In the genomic region with DNA sequence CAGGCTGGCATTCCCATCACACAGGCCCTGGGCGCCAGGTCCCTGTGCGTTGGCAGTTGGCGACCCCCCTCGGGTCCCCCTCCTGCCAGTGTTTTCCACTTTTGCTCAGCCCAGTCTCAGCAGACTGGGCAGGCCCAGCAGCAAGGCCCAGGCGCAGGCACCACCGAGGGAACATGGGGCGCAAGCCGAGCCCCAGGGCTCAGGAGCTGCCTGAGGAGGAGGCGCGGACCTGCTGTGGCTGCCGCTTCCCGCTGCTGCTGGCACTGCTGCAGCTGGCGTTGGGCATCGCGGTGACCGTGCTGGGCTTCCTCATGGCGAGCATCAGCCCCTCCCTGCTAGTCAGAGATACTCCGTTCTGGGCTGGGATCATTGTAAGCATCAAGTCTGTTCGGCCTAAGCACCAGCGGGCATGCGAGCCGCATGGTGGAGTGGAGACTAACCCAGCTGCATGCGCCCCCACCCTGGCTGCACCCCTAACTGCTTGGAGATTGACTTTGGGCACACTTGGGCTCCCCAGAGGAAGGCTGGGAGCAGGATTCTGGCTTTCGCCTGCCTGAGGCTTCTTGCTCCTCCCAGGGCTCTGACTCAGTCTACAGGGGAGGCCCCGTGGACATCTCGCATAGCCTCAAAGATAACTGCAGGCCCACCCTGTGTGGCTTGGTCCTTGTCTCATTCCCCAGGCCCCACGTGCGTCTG, we compare ENCODE assay signal across 8 mouse cellular contexts. TPM values are rescaled to one million over a fixed set of nuclear protein-coding genes. Genes with fewer than 3 reads are reported as not detected.
DNase-seq lines count a peak whose midpoint lies in the region; ATAC-seq and TF ChIP-seq lines count a peak whose summit lies in the region.

No protein-coding gene starts in this region.

- ATAC-seq in Patski = peak; percentile 80
- ATAC-seq in lung, embryonic 14.5 days (ENCODE audit: insufficient read depth) = peak; percentile 94
- ATAC-seq in erythroblast, adult 5-6 weeks (replicated peaks; ENCODE audit: low FRiP score, poor library complexity, severe bottlenecking) = no peak

- POLR2A ChIA-PET in Patski (lab: Charles Lee) = interaction anchor here (0.6 to 2.4 kb wide), 7 partner anchors 17 to 561 kb away, joined by 3 to 11 read pairs (median 3); no protein-coding TSS in a partner anchor

- WGBS in hindbrain, embryonic 10.5 days = 8% methylated on average over 28 of the region's 28 CpGs
- WGBS in lung, embryonic 14.5 days = 3% methylated on average over 28 of the region's 28 CpGs

- CTCF ChIA-PET in Patski (lab: Charles Lee) = interaction anchor here (1.1 kb wide), 1 partner anchor 23 kb away, joined by 4 read pairs; no protein-coding TSS in a partner anchor

- no peak for TF ChIP-seq CTCF in Patski (IDR thresholded peaks at IDR 0.05)
- no peak for TF ChIP-seq CTCF in lung, embryonic 14.5 days (IDR thresholded peaks at IDR 0.05; ENCODE audit: low read depth)

- H3K4me1 ChIP-seq in hindbrain, embryonic 10.5 days (replicated peaks) = peaks cover 17% of the 10 kb centered on the region
- peaks cover 3% of the 10 kb centered on the region; the same call in 1 of the 2 replicates for H3K4me1 ChIP-seq in lung, embryonic 14.5 days (ENCODE audit: insufficient read depth)

- peak overlapping the region; percentile 56 for H3K4me3 ChIP-seq in hindbrain, embryonic 10.5 days
- H3K4me3 ChIP-seq in lung, embryonic 14.5 days (ENCODE audit: low read depth, low read length) = peak overlapping the region; percentile 46

- H3K36me3 ChIP-seq in hindbrain, embryonic 10.5 days = no peaks in the 10 kb centered on the region
- H3K36me3 ChIP-seq in lung, embryonic 14.5 days (ENCODE audit: insufficient read depth) = no peaks in the 10 kb centered on the region

- DNase-seq in Patski (ENCODE audit: low read depth, low spot score) = peak; percentile 39
- peak; percentile 83 to 88 for DNase-seq in cerebellum, postnatal 14 days
- DNase-seq in frontal cortex, postnatal 14 days (ENCODE audit: low spot score in 2 of 2) = peak; percentile 41 to 56
- DNase-seq in hindbrain, embryonic 10.5 days (ENCODE audit: low spot score) = peak; percentile 80
- peak; percentile 75 for DNase-seq in layer of hippocampus, adult 9-11 months
- peak; percentile 88 for DNase-seq in lung, embryonic 14.5 days
- peak; percentile 86 for DNase-seq in ovary, postnatal 36 days (ENCODE audit: low spot score)

- H3K27ac ChIP-seq in hindbrain, embryonic 10.5 days = peak overlapping the region; percentile 92
- peak overlapping the region; percentile 92 for H3K27ac ChIP-seq in lung, embryonic 14.5 days (ENCODE audit: low read depth)

- H3K4me2 ChIP-seq in lung, embryonic 14.5 days = peak overlapping the region; percentile 71

- no peaks in the 10 kb centered on the region for H3K27me3 ChIP-seq in Patski
- H3K27me3 ChIP-seq in hindbrain, embryonic 10.5 days (ENCODE audit: insufficient read depth, poor library complexity, severe bottlenecking) = no peaks in the 10 kb centered on the region
- no peaks in the 10 kb centered on the region for H3K27me3 ChIP-seq in lung, embryonic 14.5 days (ENCODE audit: insufficient read depth, low read length)

- H3K9ac ChIP-seq in lung, embryonic 14.5 days = peak overlapping the region; percentile 79

- no peaks in the 10 kb centered on the region for H3K9me3 ChIP-seq in hindbrain, embryonic 10.5 days
- no peaks in the 10 kb centered on the region; the same call in 1 of the 2 replicates for H3K9me3 ChIP-seq in lung, embryonic 14.5 days (ENCODE audit: low read depth, low read length)

- in situ Hi-C loops in Patski (cut with MboI; ENCODE audit: low pct_unique_long_range_greater_than_20kb) = no loop called here

RNA-seq across cellular contexts. Expression of a gene that starts 2.7 kb away (rescaled TPM):
- polyA plus RNA-seq in Patski (2021) = 15.9 TPM
- polyA plus RNA-seq in hindbrain, embryonic 10.5 days (2016; fragmentation: Nextera tagmentation; extraction: Ambion mirVana) = 1.6 and 1.8 TPM in 2 replicates
- polyA plus RNA-seq in lung, embryonic 14.5 days (2014; fragmentation: Nextera tagmentation; extraction: Ambion mirVana) = 7.4 and 8.2 TPM in 2 replicates
- 0.63 TPM in 1 of 2 replicates, not detected in the other for total RNA-seq in erythroblast, adult 5-6 weeks (2015; ENCODE audit: low replicate concordance)
- 0.14 TPM in 1 of 2 replicates, not detected in the other for total RNA-seq in erythroblast, adult 5-6 weeks (2017; ENCODE audit: low replicate concordance)
